Mouse (Mus musculus) olfactory bulb, adult 2 months (tissue): ENCODE data around the gene Abr.

Experiments
- CTCF ChIP-seq: fragments of 200-500 bp; IDR thresholded peaks from 2 replicates; pipeline ENCODE4 v1.5.1; 2012; ENCODE audit warnings: low read depth, mild to moderate bottlenecking, low read length, moderate library complexity; ENCODE audit not compliant: insufficient read depth
- POLR2A ChIP-seq: fragments of 200-500 bp; IDR thresholded peaks from 2 replicates; pipeline ENCODE4 v1.6.1; 2012; ENCODE audit warnings: mild to moderate bottlenecking, low read depth, low read length, moderate library complexity; ENCODE audit not compliant: insufficient read depth

DNA sequence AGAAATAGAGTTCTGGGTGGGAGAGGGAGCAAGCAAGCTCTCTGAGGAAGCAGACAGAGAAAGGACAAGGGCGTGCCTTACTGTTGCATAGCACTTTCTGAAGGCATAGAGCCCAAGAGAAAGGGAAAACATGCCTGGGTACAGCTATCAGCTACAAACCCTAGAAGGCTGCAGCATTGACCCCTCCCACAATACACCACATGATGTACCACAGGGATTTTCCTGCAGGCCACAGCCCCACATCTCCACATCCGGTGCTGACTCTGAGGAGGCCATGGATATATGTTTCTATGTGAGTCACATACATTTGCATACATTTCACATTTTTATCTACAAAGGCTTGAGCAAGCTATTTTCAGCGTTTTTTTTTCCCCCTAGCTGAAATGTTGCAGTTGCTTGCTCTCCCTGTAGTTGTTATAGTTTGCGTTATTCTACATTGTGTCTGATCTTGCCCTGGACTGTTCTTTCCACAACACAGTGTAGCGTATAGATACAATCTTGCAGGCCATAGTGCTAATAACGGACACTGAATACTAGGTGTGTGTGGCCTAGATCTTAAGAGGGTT lies 49.2 kb downstream of the Abr start:
- TF ChIP-seq CTCF: no peak
- no peak for TF ChIP-seq POLR2A
